Mouse (Mus musculus): ENCODE measurements around the gene Krt25. TPM values are rescaled to one million over a fixed set of nuclear protein-coding genes. Genes with fewer than 3 reads are reported as not detected.

Gene Krt25
- 0.09 and 0.13 TPM in 2 replicates for polyA plus RNA-seq (2016; fragmentation: Nextera tagmentation; extraction: Ambion mirVana)

GRCm38 (mm10) chr11:99322851-99323250, at the start of gene Krt25:
TSS of gene Krt25 (minus strand) at chr11:99322951.
- H3K9ac ChIP-seq, result no peak within 1 kb of the TSS
- H3K9me3 ChIP-seq, result no peaks in the 10 kb centered on the region
- no peaks in the 10 kb centered on the region for H3K4me1 ChIP-seq
- no peak within 1 kb of the TSS for H3K27ac ChIP-seq
- 93% methylated on average over 11 of the region's 11 CpGs for WGBS
- no peaks in the 10 kb centered on the region for H3K27me3 ChIP-seq
- no peak within 1 kb of the TSS for H3K4me2 ChIP-seq
- no peaks in the 10 kb centered on the region for H3K36me3 ChIP-seq (replicated peaks)
- no peak for ATAC-seq (ENCODE audit: low FRiP score)
- no peak within 1 kb of the TSS for H3K4me3 ChIP-seq (replicated peaks)

- WGBS, result 89% methylated on average over 8 of the region's 8 CpGs
Measured at GRCm38 (mm10) chr11:99369853-99370451, 47.2 kb upstream of the Krt25 start.

GRCm38 (mm10) chr11:99369229-99369628, 46.5 kb upstream of the Krt25 start:
- no peaks in the 10 kb centered on the region for H3K36me3 ChIP-seq (replicated peaks)
- H3K27ac ChIP-seq, result no peak overlapping the region
- H3K9me3 ChIP-seq, result no peaks in the 10 kb centered on the region
- no peak for ATAC-seq (ENCODE audit: low FRiP score)
- H3K27me3 ChIP-seq, result 0 out of 2 replicates have a peak, but pooled peaks cover 3% of the 10 kb centered on the region
- no peak overlapping the region for H3K4me2 ChIP-seq
- 25% methylated on average over 3 of the region's 3 CpGs for WGBS
- H3K9ac ChIP-seq, result no peak overlapping the region
- 0 out of 2 replicates have a peak, but pooled peaks cover 3% of the 10 kb centered on the region for H3K4me1 ChIP-seq
- H3K4me3 ChIP-seq (replicated peaks), result no peak overlapping the region

More at GRCm38 (mm10) chr11:99369853-99370451, 47.2 kb upstream of the Krt25 start:
- Histone ChIP-seq H3K4me2 (no peak overlapping the region), H3K36me3 (replicated peaks) (no peaks in the 10 kb centered on the region), H3K9ac (no peak overlapping the region), H3K4me3 (replicated peaks) (no peak overlapping the region), H3K9me3 (no peaks in the 10 kb centered on the region), H3K4me1 (0 out of 2 replicates have a peak, but pooled peaks cover 3% of the 10 kb centered on the region), H3K27me3 (0 out of 2 replicates have a peak, but pooled peaks cover 3% of the 10 kb centered on the region), H3K27ac (no peak overlapping the region)
- ATAC-seq (ENCODE audit: low FRiP score), result no peak

- ATAC-seq (ENCODE audit: low FRiP score), result no peak
- Histone ChIP-seq H3K4me2 (no peak overlapping the region), H3K27ac (no peak overlapping the region), H3K9ac (no peak overlapping the region), H3K4me3 (replicated peaks) (no peak overlapping the region), H3K36me3 (replicated peaks) (no peaks in the 10 kb centered on the region), H3K27me3 (0 out of 2 replicates have a peak, but pooled peaks cover 3% of the 10 kb centered on the region), H3K4me1 (0 out of 2 replicates have a peak, but pooled peaks cover 3% of the 10 kb centered on the region), H3K9me3 (no peaks in the 10 kb centered on the region)
- 47% methylated on average over 10 of the region's 10 CpGs for WGBS
Measured at GRCm38 (mm10) chr11:99366791-99367190, 44.0 kb upstream of the Krt25 start.

- no peak overlapping the region for H3K27ac ChIP-seq
- ATAC-seq (ENCODE audit: low FRiP score), result no peak
- no peak overlapping the region for H3K4me2 ChIP-seq
- 28% methylated on average over 9 of the region's 9 CpGs for WGBS
- H3K36me3 ChIP-seq (replicated peaks), result no peaks in the 10 kb centered on the region
- H3K9me3 ChIP-seq, result no peaks in the 10 kb centered on the region
- H3K9ac ChIP-seq, result no peak overlapping the region
- H3K27me3 ChIP-seq, result 0 out of 2 replicates have a peak, but pooled peaks cover 3% of the 10 kb centered on the region
- no peak overlapping the region for H3K4me3 ChIP-seq (replicated peaks)
- no peaks in the 10 kb centered on the region for H3K4me1 ChIP-seq
Measured at GRCm38 (mm10) chr11:99364412-99364811, 41.7 kb upstream of the Krt25 start.

GRCm38 (mm10) chr11:99361423-99361822, 38.7 kb upstream of the Krt25 start:
- Histone ChIP-seq H3K27me3 (peaks cover 3% of the 10 kb centered on the region; the same call in 1 of the 2 replicates), H3K27ac (no peak overlapping the region), H3K9me3 (no peaks in the 10 kb centered on the region), H3K4me2 (no peak overlapping the region), H3K4me1 (no peaks in the 10 kb centered on the region), H3K9ac (no peak overlapping the region), H3K36me3 (replicated peaks) (no peaks in the 10 kb centered on the region), H3K4me3 (replicated peaks) (no peak overlapping the region)
- 91% methylated on average over 8 of the region's 8 CpGs for WGBS
- no peak for ATAC-seq (ENCODE audit: low FRiP score)

- H3K4me3 ChIP-seq (replicated peaks), result no peak within 1 kb of the TSS
- WGBS, result 81% methylated on average over 12 of the region's 12 CpGs
- no peaks in the 10 kb centered on the region for H3K4me1 ChIP-seq
Measured at GRCm38 (mm10) chr11:99351004-99351403, 28.3 kb upstream of the Krt25 start, which contains the start of gene Krt27. TSS of gene Krt27 (minus strand) at chr11:99351104.

GRCm38 (mm10) chr11:99339299-99339847, 16.6 kb upstream of the Krt25 start:
- H3K4me1 ChIP-seq, result peaks cover 6% of the 10 kb centered on the region; the same call in 1 of the 2 replicates
- no peak overlapping the region for H3K4me3 ChIP-seq (replicated peaks)
- no peak overlapping the region for H3K4me2 ChIP-seq
- H3K9me3 ChIP-seq, result no peaks in the 10 kb centered on the region
- no peaks in the 10 kb centered on the region for H3K27me3 ChIP-seq
- H3K9ac ChIP-seq, result no peak overlapping the region
- 0 out of 2 replicates have a peak overlapping the region, but pooled peaks have one; percentile 36 for H3K27ac ChIP-seq
- no peak for ATAC-seq (ENCODE audit: low FRiP score)
- no peaks in the 10 kb centered on the region for H3K36me3 ChIP-seq (replicated peaks)
- 45% methylated on average over 11 of the region's 11 CpGs for WGBS

More at GRCm38 (mm10) chr11:99351004-99351403, 28.3 kb upstream of the Krt25 start, which contains the start of gene Krt27:
- Histone ChIP-seq H3K9ac (no peak within 1 kb of the TSS), H3K36me3 (replicated peaks) (no peaks in the 10 kb centered on the region), H3K9me3 (no peaks in the 10 kb centered on the region), H3K4me2 (no peak within 1 kb of the TSS), H3K27ac (no peak within 1 kb of the TSS), H3K27me3 (peaks cover 2% of the 10 kb centered on the region; the same call in 1 of the 2 replicates)
- no peak for ATAC-seq (ENCODE audit: low FRiP score)

- no peak within 1 kb of the TSS for H3K4me2 ChIP-seq
- H3K4me1 ChIP-seq, result peaks cover 6% of the 10 kb centered on the region; the same call in 1 of the 2 replicates
- no peaks in the 10 kb centered on the region for H3K27me3 ChIP-seq
- no peak within 1 kb of the TSS for H3K4me3 ChIP-seq (replicated peaks)
- H3K9me3 ChIP-seq, result no peaks in the 10 kb centered on the region
- no peak for ATAC-seq (ENCODE audit: low FRiP score)
- no peaks in the 10 kb centered on the region for H3K36me3 ChIP-seq (replicated peaks)
- H3K27ac ChIP-seq, result no peak within 1 kb of the TSS
- 93% methylated on average over 11 of the region's 11 CpGs for WGBS
- no peak within 1 kb of the TSS for H3K9ac ChIP-seq
Measured at GRCm38 (mm10) chr11:99337866-99338265, 15.1 kb upstream of the Krt25 start, which contains the start of gene Krt26. TSS of gene Krt26 (minus strand) at chr11:99337966.

GRCm38 (mm10) chr11:99333426-99333825, 10.7 kb upstream of the Krt25 start:
- Histone ChIP-seq H3K36me3 (replicated peaks) (no peaks in the 10 kb centered on the region), H3K4me1 (no peaks in the 10 kb centered on the region), H3K27me3 (no peaks in the 10 kb centered on the region), H3K9ac (no peak overlapping the region), H3K4me3 (replicated peaks) (no peak overlapping the region), H3K27ac (no peak overlapping the region), H3K9me3 (no peaks in the 10 kb centered on the region), H3K4me2 (no peak overlapping the region)
- 78% methylated on average over 13 of the region's 13 CpGs for WGBS
- ATAC-seq (ENCODE audit: low FRiP score), result no peak

GRCm38 (mm10) chr11:99329655-99330054, 6.9 kb upstream of the Krt25 start:
- Histone ChIP-seq H3K27me3 (no peaks in the 10 kb centered on the region), H3K36me3 (replicated peaks) (no peaks in the 10 kb centered on the region), H3K4me2 (no peak overlapping the region), H3K27ac (no peak overlapping the region), H3K9ac (no peak overlapping the region), H3K4me3 (replicated peaks) (no peak overlapping the region), H3K9me3 (no peaks in the 10 kb centered on the region), H3K4me1 (no peaks in the 10 kb centered on the region)
- 73% methylated on average over 2 of the region's 2 CpGs for WGBS
- ATAC-seq (ENCODE audit: low FRiP score), result no peak

GRCm38 (mm10) chr11:99321094-99321493, 1.7 kb downstream of the Krt25 start:
- WGBS, result 92% methylated on average over 14 of the region's 14 CpGs
- no peaks in the 10 kb centered on the region for H3K4me1 ChIP-seq
- H3K36me3 ChIP-seq (replicated peaks), result no peaks in the 10 kb centered on the region
- no peak overlapping the region for H3K4me3 ChIP-seq (replicated peaks)
- H3K9me3 ChIP-seq, result no peaks in the 10 kb centered on the region
- H3K27me3 ChIP-seq, result no peaks in the 10 kb centered on the region
- H3K4me2 ChIP-seq, result no peak overlapping the region
- ATAC-seq (ENCODE audit: low FRiP score), result no peak
- H3K9ac ChIP-seq, result no peak overlapping the region
- H3K27ac ChIP-seq, result no peak overlapping the region

Data from forebrain, embryonic 12.5 days (tissue).